Mouse (Mus musculus) left cerebral cortex, postnatal 14 days (tissue): ENCODE data around the gene Irf4. TPM values are rescaled to one million over a fixed set of nuclear protein-coding genes. Genes with fewer than 3 reads are reported as not detected.

Source experiments
- DNase-seq, 2 experiments: peaks; one replicate each; pipeline ENCODE4 v3.0.0; 2021 to 2022; ENCODE audit warnings: low spot score in 2 of 2, mixed read lengths in 1 of 2
- intact Hi-C: fragments of 180-260 bp; cut with DNase I; formaldehyde crosslinking; loops from one replicate; pipeline ENCODE4 v1.15.1; 2025
- total RNA-seq, 2 experiments: library from RNA; stranded (reverse); gene quantifications; 2 replicates each; pipeline ENCODE4 v1.2.3; 2021

Gene Irf4
- total RNA-seq, 2 experiments from 2014 or later, result 0.13 to 0.93 TPM

GRCm38 (mm10) chr13:30787960-30788359 lies 38.9 kb downstream of the Irf4 start:
- intact Hi-C loops, result no loop called here
- DNase-seq, result no peak

- DNase-seq, result no peak
- intact Hi-C loops, result no loop called here
These were observed 39.4 kb downstream of the Irf4 start for GRCm38 (mm10) chr13:30788421-30788820.

GRCm38 (mm10) chr13:30790016-30790415 lies 41.0 kb downstream of the Irf4 start:
- intact Hi-C loops, result no loop called here

GRCm38 (mm10) chr13:30792308-30792707 lies 43.3 kb downstream of the Irf4 start:
- DNase-seq, result no peak
- intact Hi-C loops, result no loop called here

More at GRCm38 (mm10) chr13:30790016-30790415, 41.0 kb downstream of the Irf4 start:
- no peak for DNase-seq

GRCm38 (mm10) chr13:30792741-30793140 lies 43.7 kb downstream of the Irf4 start:
- no peak for DNase-seq
- intact Hi-C loops, result no loop called here

GRCm38 (mm10) chr13:30793196-30793595 lies 44.2 kb downstream of the Irf4 start:
- intact Hi-C loops, result no loop called here
- no peak for DNase-seq

- intact Hi-C loops, result no loop called here
- DNase-seq, result no peak
These were observed 44.6 kb downstream of the Irf4 start for GRCm38 (mm10) chr13:30793616-30794015.

- no peak for DNase-seq
- intact Hi-C loops, result no loop called here
These were observed 46.9 kb downstream of the Irf4 start for GRCm38 (mm10) chr13:30795960-30796359.

GRCm38 (mm10) chr13:30801886-30802285 lies 52.9 kb downstream of the Irf4 start:
- intact Hi-C loops, result no loop called here
- DNase-seq, result no peak

GRCm38 (mm10) chr13:30802336-30802955 lies 53.4 kb downstream of the Irf4 start:
- intact Hi-C loops, result no loop called here

GRCm38 (mm10) chr13:30809240-30809639 lies 60.2 kb downstream of the Irf4 start:
- intact Hi-C loops, result no loop called here
- no peak for DNase-seq

More at GRCm38 (mm10) chr13:30802336-30802955, 53.4 kb downstream of the Irf4 start:
- DNase-seq, result no peak

GRCm38 (mm10) chr13:30813464-30813863 lies 64.4 kb downstream of the Irf4 start:
- no peak for DNase-seq
- intact Hi-C loops, result no loop called here

- intact Hi-C loops, result no loop called here
- no peak for DNase-seq
These were observed 65.2 kb downstream of the Irf4 start for GRCm38 (mm10) chr13:30814256-30814655.

Other genes with a start within 250 kb of the Irf4 start
- gene Uqcrfs1, start 203.9 kb upstream of the Irf4 start, total RNA-seq, result 100 to 1,000 TPM; 165 to 176 TPM
- 10 to 100 TPM; 34.7 to 37.0 TPM for gene Dusp22, start 89.2 kb upstream of the Irf4 start, total RNA-seq
- gene Hus1b, start 198.5 kb downstream of the Irf4 start, total RNA-seq, result under 1 TPM; 0.47 to 0.59 TPM
- 10 to 100 TPM; 41.6 to 41.8 TPM for gene Exoc2, start 224.9 kb downstream of the Irf4 start, total RNA-seq
- under 1 TPM in 1 of 2 experiments, not detected in 1; 0.20 TPM for gene Gm5447, start 225.0 kb downstream of the Irf4 start, total RNA-seq